Mouse (Mus musculus) kidney, embryonic 14.5 days (tissue): Measurements from ENCODE around the gene Mrps18b. TPM values are rescaled to one million over a fixed set of nuclear protein-coding genes. Genes with fewer than 3 reads are reported as not detected.
"Not testable (repeated sequence)": the region's sequence is repeated elsewhere in the genome, so short reads cannot be mapped to it uniquely, and the experiment has no call there.

Source experiments
- ATAC-seq: fragments of 200-750 bp; cut with Nextera tagmentation; 2 replicates; pipeline ENCODE4 v1.8.0; 2017; ENCODE audit warnings: moderate number of reproducible peaks, mild to moderate bottlenecking, moderate TSS enrichment, moderate library complexity; ENCODE audit not compliant: low FRiP score, low TSS enrichment
- H3K27ac ChIP-seq: fragments of 300-500 bp; sonication (generic); 2 replicates; pipeline ENCODE4 v1.5.1; 2014; ENCODE audit warnings: low read depth, mild to moderate bottlenecking, low read length, moderate library complexity, mixed read lengths
- H3K27me3 ChIP-seq: fragments of 300-500 bp; sonication (generic); 2 replicates; pipeline ENCODE4 v1.6.1; 2014; ENCODE audit warnings: mild to moderate bottlenecking, low read length; ENCODE audit not compliant: control insufficient read depth, insufficient read depth
- H3K36me3 ChIP-seq: fragments of 300-500 bp; sonication (generic); 2 replicates; pipeline ENCODE4 v1.6.1; 2014; ENCODE audit warnings: low read length, mixed read lengths; ENCODE audit not compliant: control insufficient read depth, insufficient read depth
- H3K4me1 ChIP-seq: fragments of 300-500 bp; sonication (generic); 2 replicates; pipeline ENCODE4 v1.6.1; 2014; ENCODE audit warnings: low read length, mixed read lengths; ENCODE audit not compliant: control insufficient read depth, insufficient read depth
- H3K4me2 ChIP-seq: fragments of 300-500 bp; sonication (generic); replicated peaks from 2 replicates; pipeline ENCODE4 v1.6.1; 2014; ENCODE audit warnings: low read depth, mild to moderate bottlenecking, low read length
- H3K4me3 ChIP-seq: fragments of 300-500 bp; sonication (generic); 2 replicates; pipeline ENCODE4 v1.5.1; 2014; ENCODE audit warnings: mild to moderate bottlenecking, low read length
- H3K9ac ChIP-seq: fragments of 300-500 bp; sonication (generic); 2 replicates; pipeline ENCODE4 v1.6.1; 2014; ENCODE audit warnings: low read depth, mild to moderate bottlenecking, low read length, moderate library complexity
- H3K9me3 ChIP-seq: fragments of 300-500 bp; sonication (generic); 2 replicates; pipeline ENCODE4 v1.6.1; 2016; ENCODE audit warnings: low read length; ENCODE audit not compliant: control insufficient read depth
- WGBS: fragments of 180-500 bp; shearing (Covaris S2); extraction: QIAGEN DNeasy Blood & Tissue Kit; methylation state at CpG from one replicate; pipeline ENCODE4 v1.1.7; 2014; 5-methylcytosine and 5-hydroxymethylcytosine counted together
- polyA plus RNA-seq: library from polyadenylated mRNA; unstranded; fragments of >200 nt; fragmentation: Nextera tagmentation; extraction: Ambion mirVana; gene quantifications from 2 replicates; pipeline ENCODE4 v1.2.1, GENCODE M21; 2014

Gene Mrps18b
- 79.0 and 101 TPM in 2 replicates for polyA plus RNA-seq

DNA sequence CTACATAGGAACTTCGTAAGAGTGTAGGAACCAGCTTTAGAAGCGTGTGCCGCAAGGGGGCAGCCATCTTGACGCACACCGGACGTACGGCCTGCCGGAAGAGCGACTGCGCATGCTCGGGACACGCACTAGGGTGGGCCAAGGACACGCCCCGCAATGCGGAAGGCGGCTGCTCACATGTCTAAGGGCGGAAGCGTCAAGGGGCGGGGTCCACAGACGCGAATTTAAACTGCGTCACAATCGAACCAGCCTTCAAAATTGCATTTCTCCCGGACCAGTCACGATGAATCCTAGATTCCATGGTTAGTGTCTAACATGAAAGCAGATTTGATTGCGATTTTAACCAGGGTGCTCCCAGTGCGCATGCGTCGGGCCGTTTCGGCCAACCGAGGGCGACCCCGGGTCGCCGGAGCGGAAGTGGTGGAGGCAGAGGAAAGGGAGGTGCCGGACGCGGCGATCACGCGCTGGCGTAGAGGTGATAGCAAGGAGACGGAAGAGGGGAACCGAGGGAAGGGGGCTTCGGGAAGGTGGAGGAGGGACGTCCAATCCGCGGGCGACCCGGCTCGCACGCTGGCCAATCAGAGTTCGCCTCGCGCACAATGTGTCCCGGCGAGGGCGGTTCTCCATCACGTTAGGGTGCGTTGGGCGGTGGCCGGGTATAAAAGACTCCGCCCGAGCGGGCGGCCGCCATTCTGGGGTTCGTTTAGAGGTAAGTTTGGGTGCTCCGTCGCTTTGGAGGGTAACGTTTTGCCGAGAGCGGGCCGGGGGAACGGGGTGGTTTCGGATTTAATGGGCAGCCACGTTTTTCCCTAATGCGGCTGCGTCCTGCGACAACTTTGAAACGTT, at the start of gene Mrps18b, which contains the start of gene Ppp1r10:
Gene Mrps18b (minus strand): TSS at position 93 of the 846 bp plus-strand sequence.
Gene Ppp1r10 (plus strand): TSS at position 138 of the 846 bp plus-strand sequence.
- Histone ChIP-seq H3K9me3 (no peaks in the 10 kb centered on the region), H3K27me3 (no peaks in the 10 kb centered on the region), H3K4me2 (peak within 1 kb of the TSS; percentile 98), H3K9ac (peak within 1 kb of the TSS; percentile 97), H3K36me3 (peaks cover 37% of the 10 kb centered on the region), H3K27ac (peak within 1 kb of the TSS; percentile 99), H3K4me3 (peak within 1 kb of the TSS; percentile 85), H3K4me1 (peaks cover 24% of the 10 kb centered on the region)
- ATAC-seq = peak; percentile 94
- WGBS = under 1% methylated on average over 83 of the region's 83 CpGs

DNA sequence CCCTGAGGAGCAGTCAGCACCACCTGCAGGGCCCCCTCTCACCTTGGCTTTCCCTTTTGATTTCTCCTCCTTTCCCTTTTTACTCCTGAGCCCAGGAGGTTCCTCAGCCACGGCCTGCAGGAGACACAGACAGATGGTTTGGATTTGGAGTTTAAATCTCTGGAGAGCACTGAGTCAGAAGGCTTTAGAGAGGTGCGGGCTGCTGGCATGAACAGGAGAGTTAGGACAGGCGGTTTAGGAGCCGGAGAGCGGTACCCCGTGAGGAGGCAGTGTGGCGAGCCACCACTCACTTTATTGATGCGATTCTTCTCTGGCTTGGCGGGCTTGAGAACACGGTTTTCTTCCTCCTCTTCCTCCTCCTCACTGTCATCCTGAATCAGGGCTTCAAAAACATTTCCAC, 47.1 kb upstream of the Mrps18b start:
- Histone ChIP-seq H3K4me2 (no peak overlapping the region), H3K36me3 (peaks cover 71% of the 10 kb centered on the region), H3K9ac (no peak overlapping the region), H3K4me3 (no peak overlapping the region), H3K27ac (no peak overlapping the region), H3K9me3 (no peaks in the 10 kb centered on the region), H3K4me1 (no peaks in the 10 kb centered on the region), H3K27me3 (no peaks in the 10 kb centered on the region)
- 88% methylated on average over 10 of the region's 10 CpGs for WGBS
- no peak for ATAC-seq

DNA sequence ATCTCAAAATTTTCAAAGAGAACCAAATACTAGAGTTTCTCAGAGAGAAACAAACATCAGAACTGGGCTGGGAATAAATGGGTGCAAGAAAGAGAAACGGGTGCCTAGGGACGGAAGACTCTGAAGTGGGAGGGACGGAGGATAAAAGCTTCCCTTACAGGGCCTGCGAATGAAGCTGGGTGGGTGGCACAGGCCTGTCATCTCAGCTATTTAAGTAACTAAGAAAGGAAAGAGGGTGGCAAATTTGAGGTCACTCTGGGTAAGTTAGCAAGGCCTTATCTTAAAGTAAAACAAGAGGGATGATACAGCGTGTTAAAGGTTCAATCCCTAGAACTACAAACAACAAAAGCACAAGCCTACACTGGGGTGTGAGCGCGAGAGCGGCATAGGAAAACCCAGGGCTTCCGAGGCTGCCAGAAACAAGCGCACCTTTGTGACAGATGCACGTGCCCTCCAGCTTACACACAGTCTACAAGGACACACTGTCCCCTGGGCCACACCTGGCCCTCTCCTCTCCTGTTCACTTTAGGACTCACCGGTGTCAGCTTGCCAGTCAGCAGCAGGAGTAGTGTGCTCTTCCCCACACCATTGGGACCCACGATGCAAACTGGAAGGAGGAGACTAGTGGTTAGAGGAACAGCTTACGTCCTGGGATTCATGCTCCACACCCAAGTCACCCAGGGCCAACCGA, 42.5 kb upstream of the Mrps18b start:
- ATAC-seq = no peak
- Histone ChIP-seq H3K4me2 (no peak overlapping the region), H3K27ac (no peak overlapping the region), H3K36me3 (peaks cover 80% of the 10 kb centered on the region), H3K4me3 (no peak overlapping the region), H3K9me3 (no peaks in the 10 kb centered on the region), H3K27me3 (no peaks in the 10 kb centered on the region), H3K9ac (no peak overlapping the region), H3K4me1 (no peaks in the 10 kb centered on the region)
- over 99% methylated on average over 15 of the region's 15 CpGs for WGBS

DNA sequence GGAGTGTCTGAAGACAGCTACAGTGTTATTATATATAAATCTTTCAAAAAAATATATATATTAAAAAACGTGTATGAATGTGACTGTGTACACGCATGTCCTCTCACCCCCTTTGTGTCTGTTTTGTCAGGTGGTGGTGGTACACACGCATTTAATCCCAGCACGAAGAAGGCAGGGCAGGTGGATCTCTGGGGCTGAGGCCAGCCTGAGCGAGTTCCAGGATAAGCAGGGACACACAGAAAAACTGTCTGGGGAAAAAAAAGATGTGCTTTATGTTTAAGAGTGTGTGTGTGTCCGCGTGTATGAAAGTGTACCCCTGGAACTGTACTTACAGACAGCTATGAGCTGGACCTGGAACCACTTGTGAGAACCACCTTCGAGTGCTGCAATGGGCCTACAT, 38.5 kb upstream of the Mrps18b start:
- H3K4me2 ChIP-seq = no peak overlapping the region
- no peak overlapping the region for H3K27ac ChIP-seq
- peaks cover 41% of the 10 kb centered on the region for H3K36me3 ChIP-seq
- no peaks in the 10 kb centered on the region for H3K9me3 ChIP-seq
- WGBS = 81% methylated on average over 8 of the region's 8 CpGs
- H3K9ac ChIP-seq = no peak overlapping the region
- H3K27me3 ChIP-seq = no peaks in the 10 kb centered on the region
- no peak for ATAC-seq
- H3K4me1 ChIP-seq = no peaks in the 10 kb centered on the region
- no peak overlapping the region for H3K4me3 ChIP-seq

DNA sequence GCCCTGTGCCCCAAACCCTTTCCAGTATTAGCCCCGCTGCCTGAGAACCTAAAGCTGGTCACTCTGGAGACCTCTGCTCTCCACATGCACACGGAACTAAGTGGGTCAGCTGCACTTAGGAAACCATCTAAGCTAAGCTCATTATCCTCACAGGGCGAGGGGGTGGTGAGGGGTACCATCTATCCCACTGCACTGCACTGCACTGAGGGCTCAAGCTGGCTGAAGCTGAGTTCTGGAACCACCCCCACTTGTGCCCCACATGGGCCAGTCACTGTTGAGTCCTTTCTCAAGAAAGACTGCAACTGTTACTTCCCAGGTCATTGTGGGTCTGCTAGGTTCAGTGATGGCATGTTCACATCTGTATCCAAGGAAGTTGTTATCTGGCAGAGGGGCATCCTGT, 36.4 kb upstream of the Mrps18b start:
- H3K9me3 ChIP-seq, H3K27me3 ChIP-seq, ATAC-seq, H3K4me1 ChIP-seq, H3K4me2 ChIP-seq, H3K9ac ChIP-seq, H3K4me3 ChIP-seq, H3K27ac ChIP-seq: not testable (repeated sequence)
- WGBS = 88% methylated on average over 2 of the region's 3 CpGs
- H3K36me3 ChIP-seq = peaks cover 20% of the 10 kb centered on the region

DNA sequence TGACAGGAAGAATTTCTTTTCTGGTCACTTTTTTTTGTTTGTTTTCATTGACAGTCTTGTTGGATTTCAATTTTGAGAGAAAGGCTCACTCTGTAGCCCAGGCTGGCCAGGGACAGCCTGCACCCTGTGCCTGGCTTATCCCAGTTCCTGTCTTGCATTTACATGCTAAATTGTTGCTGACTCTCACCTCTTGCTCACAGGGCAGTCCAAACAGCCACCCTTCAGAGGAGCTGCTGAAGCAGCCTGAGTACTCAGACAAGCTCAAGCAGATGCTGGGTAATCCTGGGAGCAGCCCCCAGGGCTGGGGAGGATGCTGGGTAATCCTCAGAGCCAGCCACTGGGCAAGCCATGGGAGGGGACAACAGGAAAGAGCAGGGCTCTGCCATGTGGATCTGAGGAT, 34.8 kb upstream of the Mrps18b start:
- ATAC-seq, H3K9me3 ChIP-seq, H3K36me3 ChIP-seq, H3K4me1 ChIP-seq, H3K4me3 ChIP-seq, H3K27ac ChIP-seq, H3K27me3 ChIP-seq, H3K4me2 ChIP-seq, H3K9ac ChIP-seq: not testable (repeated sequence)

DNA sequence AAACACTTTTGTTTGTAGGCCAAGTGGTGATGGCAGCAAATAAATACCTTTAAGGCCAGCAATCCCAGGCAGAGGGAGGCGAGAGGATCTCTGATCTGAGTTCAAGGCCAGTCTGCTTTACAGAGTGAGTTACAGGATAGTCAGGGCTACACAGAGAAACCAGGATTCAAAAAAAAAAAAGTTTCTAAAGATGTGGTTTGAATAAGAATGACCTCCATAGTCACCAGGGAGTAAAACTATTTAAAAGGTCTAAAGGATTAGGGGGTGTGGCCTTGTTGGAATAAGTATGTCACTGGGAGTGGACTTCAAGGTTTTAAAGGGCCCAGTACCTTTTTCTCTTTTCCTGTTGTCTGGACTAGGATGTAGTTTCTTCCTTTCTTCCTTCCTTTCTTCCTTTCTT, 23.8 kb upstream of the Mrps18b start:
- H3K9ac ChIP-seq = no peak overlapping the region
- no peaks in the 10 kb centered on the region for H3K36me3 ChIP-seq
- 67% methylated on average over 1 of the region's 1 CpGs for WGBS
- H3K27me3 ChIP-seq = no peaks in the 10 kb centered on the region
- no peak overlapping the region for H3K4me2 ChIP-seq
- H3K9me3 ChIP-seq = no peaks in the 10 kb centered on the region
- no peak overlapping the region for H3K4me3 ChIP-seq
- no peak overlapping the region for H3K27ac ChIP-seq
- ATAC-seq = no peak
- H3K4me1 ChIP-seq = no peaks in the 10 kb centered on the region

DNA sequence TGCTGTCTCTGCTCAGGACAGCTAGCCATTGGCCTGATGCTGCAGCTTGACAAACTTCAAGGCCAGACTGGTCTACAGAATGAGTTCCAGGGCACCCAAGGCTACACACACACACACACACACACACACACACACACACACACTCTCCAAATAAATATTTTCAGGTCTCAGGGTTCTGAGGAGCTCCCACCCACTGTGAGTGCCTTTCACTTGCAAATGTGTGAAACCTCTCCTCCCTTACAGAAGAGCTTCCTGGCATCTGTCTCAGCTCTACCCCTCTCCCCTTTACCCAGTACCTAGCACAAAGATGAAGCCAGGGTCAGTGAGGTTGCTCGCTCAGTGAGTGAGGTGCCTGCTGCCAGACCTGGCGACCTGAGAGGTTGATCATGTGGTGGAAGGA, 22.9 kb upstream of the Mrps18b start:
- no peak for ATAC-seq
- no peak overlapping the region for H3K4me3 ChIP-seq
- H3K9me3 ChIP-seq = no peaks in the 10 kb centered on the region
- H3K4me1 ChIP-seq = no peaks in the 10 kb centered on the region
- H3K4me2 ChIP-seq = no peak overlapping the region
- no peaks in the 10 kb centered on the region for H3K27me3 ChIP-seq
- H3K9ac ChIP-seq = no peak overlapping the region
- H3K36me3 ChIP-seq = no peaks in the 10 kb centered on the region
- WGBS = 66% methylated on average over 2 of the region's 2 CpGs
- no peak overlapping the region for H3K27ac ChIP-seq

DNA sequence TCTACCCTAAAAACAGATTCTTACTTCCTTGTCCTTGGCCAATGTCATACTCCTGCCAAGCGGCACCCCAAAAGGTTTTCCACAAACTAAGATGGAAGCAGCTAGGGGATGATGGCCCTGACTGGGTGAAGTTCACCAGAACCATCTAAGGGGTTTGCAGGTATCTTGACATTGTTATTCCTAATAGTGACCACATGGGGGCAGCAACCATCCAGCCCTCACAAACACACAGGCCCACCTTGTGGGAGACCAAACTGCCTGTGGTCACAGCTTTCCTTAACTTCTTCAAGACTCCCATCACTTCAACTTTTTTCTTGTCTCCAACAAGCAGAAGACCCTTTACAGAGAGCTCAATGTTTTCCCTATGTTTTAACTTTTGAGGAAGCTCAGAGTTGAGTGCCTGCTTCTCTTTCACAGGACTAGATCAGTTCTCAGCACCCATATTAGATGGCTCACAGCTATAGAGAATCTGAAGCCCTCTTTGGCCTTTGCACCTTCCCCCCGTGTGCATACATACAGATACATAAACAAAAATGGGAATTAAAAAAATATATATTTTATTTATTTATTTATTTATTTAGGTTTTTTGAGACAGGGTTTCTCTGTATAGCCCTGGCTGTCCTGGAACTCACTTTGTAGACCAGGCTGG, 21.6 kb upstream of the Mrps18b start:
- H3K27ac ChIP-seq = no peak overlapping the region
- H3K36me3 ChIP-seq = no peaks in the 10 kb centered on the region
- no peaks in the 10 kb centered on the region for H3K27me3 ChIP-seq
- H3K4me1 ChIP-seq = no peaks in the 10 kb centered on the region
- H3K4me3 ChIP-seq = no peak overlapping the region
- ATAC-seq = peak; percentile 75; the same call in 1 of the 2 replicates
- WGBS = 43% methylated on average over 2 of the region's 2 CpGs
- no peak overlapping the region for H3K4me2 ChIP-seq
- no peaks in the 10 kb centered on the region for H3K9me3 ChIP-seq
- H3K9ac ChIP-seq = no peak overlapping the region
